Mouse (Mus musculus) embryonic facial prominence, embryonic 12.5 days (tissue): Measurements from ENCODE around the gene Ryr3. TPM values are rescaled to one million over a fixed set of nuclear protein-coding genes. Genes with fewer than 3 reads are reported as not detected.
"Not testable (repeated sequence)": the region's sequence is repeated elsewhere in the genome, so short reads cannot be mapped to it uniquely, and the experiment has no call there.

Experiments used
- ATAC-seq: fragments of 200-750 bp; cut with Nextera tagmentation; 2 replicates; pipeline ENCODE4 v1.8.0; 2017; ENCODE audit not compliant: insufficient number of reproducible peaks, insufficient read depth, low FRiP score, low TSS enrichment
- H3K27ac ChIP-seq: fragments of 300-500 bp; sonication (generic); 2 replicates; pipeline ENCODE4 v1.5.1; 2016; ENCODE audit warnings: mild to moderate bottlenecking
- H3K27me3 ChIP-seq: fragments of 300-500 bp; sonication (generic); 2 replicates; pipeline ENCODE4 v1.6.1; 2016; ENCODE audit warnings: mild to moderate bottlenecking, moderate library complexity
- H3K36me3 ChIP-seq: fragments of 300-500 bp; sonication (generic); 2 replicates; pipeline ENCODE4 v1.6.1; 2016; ENCODE audit warnings: mild to moderate bottlenecking
- H3K4me1 ChIP-seq: fragments of 300-500 bp; sonication (generic); 2 replicates; pipeline ENCODE4 v1.6.1; 2016
- H3K4me2 ChIP-seq: fragments of 300-500 bp; sonication (generic); replicated peaks from 2 replicates; pipeline ENCODE4 v1.6.1; 2016; ENCODE audit warnings: mild to moderate bottlenecking, moderate library complexity
- H3K4me3 ChIP-seq: fragments of 300-500 bp; sonication (generic); 2 replicates; pipeline ENCODE4 v1.5.1; 2016; ENCODE audit warnings: mild to moderate bottlenecking
- H3K9ac ChIP-seq: fragments of 300-500 bp; sonication (generic); 2 replicates; pipeline ENCODE4 v1.6.1; 2016; ENCODE audit warnings: mild to moderate bottlenecking, moderate library complexity
- H3K9me3 ChIP-seq: fragments of 300-500 bp; sonication (generic); 2 replicates; pipeline ENCODE4 v1.6.1; 2016; ENCODE audit warnings: mild to moderate bottlenecking, moderate library complexity
- WGBS: fragments of 180-500 bp; shearing (Covaris S2); methylation state at CpG from one replicate; pipeline ENCODE4 v1.1.7; 2016; 5-methylcytosine and 5-hydroxymethylcytosine counted together
- polyA plus RNA-seq: library from polyadenylated mRNA; unstranded; fragments of >200 nt; fragmentation: Nextera tagmentation; extraction: Ambion mirVana; gene quantifications from 2 replicates; pipeline ENCODE4 v1.2.1, GENCODE M21; 2016

Gene Ryr3
- polyA plus RNA-seq, 1 experiment from 2014 or later = 1.0 TPM

DNA sequence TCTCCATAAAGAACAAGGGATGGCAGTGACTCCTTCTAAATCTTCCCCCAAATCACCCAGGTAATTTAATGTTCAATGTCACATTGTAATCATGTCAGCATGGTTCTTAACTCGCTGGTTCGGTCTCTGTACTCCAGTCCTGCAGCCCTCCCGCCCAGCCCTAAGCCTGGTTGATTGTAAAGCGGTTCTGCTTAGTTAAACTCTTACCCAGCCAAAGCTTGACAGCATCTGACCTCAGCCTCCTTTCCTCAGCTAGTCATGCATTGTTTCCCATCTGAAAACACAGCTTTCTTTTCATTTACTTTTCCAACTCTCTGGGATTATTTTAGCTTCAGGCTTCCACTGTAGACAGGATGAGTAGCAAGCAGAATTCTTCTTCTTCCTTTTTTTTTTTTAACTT lies 121.7 kb downstream of the Ryr3 start:
- Histone ChIP-seq H3K36me3 (no peaks in the 10 kb centered on the region), H3K9ac (no peak overlapping the region), H3K27ac (no peak overlapping the region), H3K9me3 (no peaks in the 10 kb centered on the region), H3K4me3 (no peak overlapping the region), H3K27me3 (no peaks in the 10 kb centered on the region), H3K4me2 (no peak overlapping the region), H3K4me1 (no peaks in the 10 kb centered on the region)
- 64% methylated on average over 4 of the region's 4 CpGs for WGBS
- no peak for ATAC-seq

DNA sequence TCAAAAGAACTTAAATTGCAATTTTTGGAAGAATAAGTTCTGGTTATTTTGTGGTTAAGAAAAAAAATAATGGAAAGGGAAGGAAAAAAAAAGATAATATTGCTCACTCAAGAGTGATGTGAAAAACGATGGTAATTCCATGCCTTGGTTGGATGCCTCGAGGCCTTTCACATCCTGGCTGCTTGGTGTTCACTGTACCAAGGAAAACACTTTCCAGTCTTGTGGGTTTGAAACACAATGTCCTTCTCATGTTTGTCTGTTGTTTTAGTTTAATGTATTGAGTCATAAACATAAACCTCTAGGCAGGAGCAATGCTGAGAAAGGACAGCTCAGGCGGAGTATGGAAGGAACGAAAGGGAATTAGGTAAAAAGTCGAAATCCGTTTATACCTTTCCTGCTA lies 122.8 kb downstream of the Ryr3 start:
- H3K4me2 ChIP-seq = no peak overlapping the region
- no peaks in the 10 kb centered on the region for H3K9me3 ChIP-seq
- ATAC-seq = no peak
- H3K27me3 ChIP-seq = no peaks in the 10 kb centered on the region
- no peak overlapping the region for H3K4me3 ChIP-seq
- no peak overlapping the region for H3K9ac ChIP-seq
- H3K27ac ChIP-seq = no peak overlapping the region
- H3K4me1 ChIP-seq = no peaks in the 10 kb centered on the region
- WGBS = 84% methylated on average over 6 of the region's 6 CpGs
- H3K36me3 ChIP-seq = no peaks in the 10 kb centered on the region

DNA sequence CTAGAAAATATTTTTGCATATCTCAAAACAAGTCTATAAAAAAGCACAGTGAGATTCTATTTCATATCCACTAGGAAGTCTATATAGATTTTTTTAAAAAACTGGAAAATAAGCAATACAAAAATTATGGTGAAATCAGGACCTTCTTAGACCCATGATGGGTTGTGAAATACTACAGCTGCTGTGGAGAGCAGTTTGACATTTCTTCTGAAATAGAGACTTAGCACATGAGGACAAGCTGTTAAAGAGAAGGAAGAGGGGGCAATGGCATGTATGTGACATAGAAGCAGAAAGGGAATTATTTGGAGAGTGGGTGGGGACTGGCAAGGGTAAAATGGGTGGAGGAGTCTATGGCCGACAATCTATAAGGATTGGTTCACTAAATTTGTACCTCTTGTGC lies 124.1 kb downstream of the Ryr3 start:
- Histone ChIP-seq H3K27ac (no peak overlapping the region), H3K4me2 (no peak overlapping the region), H3K9me3 (no peaks in the 10 kb centered on the region), H3K36me3 (no peaks in the 10 kb centered on the region), H3K9ac (no peak overlapping the region), H3K4me1 (no peaks in the 10 kb centered on the region), H3K4me3 (no peak overlapping the region), H3K27me3 (no peaks in the 10 kb centered on the region)
- no peak for ATAC-seq
- 65% methylated on average over 1 of the region's 1 CpGs for WGBS

DNA sequence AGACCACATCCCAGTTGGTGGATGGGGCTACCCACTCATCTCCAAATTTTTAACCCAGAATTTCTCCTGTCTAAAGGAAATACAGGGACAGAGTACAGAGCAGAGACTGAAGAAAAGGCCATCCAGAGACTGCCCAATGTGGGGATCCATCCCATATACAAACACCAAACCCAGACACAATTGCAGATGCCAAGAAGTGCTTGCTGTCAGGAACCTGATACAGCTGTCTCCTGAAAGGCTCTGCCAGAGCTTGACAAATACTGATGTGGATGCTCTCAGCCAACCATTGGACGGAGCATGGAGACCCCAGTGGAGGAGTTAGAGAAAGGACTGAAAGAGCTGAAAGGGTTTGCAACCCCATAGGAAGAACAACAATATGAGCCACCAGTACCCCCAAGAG lies 125.6 kb downstream of the Ryr3 start:
- H3K9me3 ChIP-seq, H3K4me1 ChIP-seq, H3K4me3 ChIP-seq, H3K4me2 ChIP-seq, H3K9ac ChIP-seq, H3K36me3 ChIP-seq, H3K27ac ChIP-seq, H3K27me3 ChIP-seq, ATAC-seq: not testable (repeated sequence)
- WGBS = 83% methylated on average over 1 of the region's 1 CpGs

DNA sequence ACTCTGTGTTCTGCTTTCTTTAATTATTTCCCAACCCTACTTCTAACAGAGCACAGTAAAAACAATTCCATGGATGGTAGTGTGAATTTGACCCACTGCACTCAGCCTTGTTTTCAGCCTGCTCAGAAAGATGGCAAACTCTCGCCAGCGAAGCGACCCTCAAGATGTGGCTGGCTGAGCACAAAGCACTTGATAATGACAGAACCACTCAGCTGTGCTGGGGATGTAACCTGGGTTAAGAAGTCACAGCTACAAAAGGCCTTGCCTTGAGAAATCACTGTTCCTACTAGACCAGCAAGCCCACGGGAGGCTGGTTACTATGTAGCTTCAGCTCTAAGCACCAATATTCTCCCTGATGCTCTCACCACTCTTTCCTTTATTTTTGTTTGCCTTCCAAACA lies 140.5 kb downstream of the Ryr3 start:
- no peaks in the 10 kb centered on the region for H3K27me3 ChIP-seq
- 81% methylated on average over 4 of the region's 4 CpGs for WGBS
- no peaks in the 10 kb centered on the region for H3K36me3 ChIP-seq
- H3K27ac ChIP-seq = no peak overlapping the region
- H3K4me3 ChIP-seq = no peak overlapping the region
- no peaks in the 10 kb centered on the region for H3K9me3 ChIP-seq
- no peak for ATAC-seq
- no peak overlapping the region for H3K9ac ChIP-seq
- no peak overlapping the region for H3K4me2 ChIP-seq
- H3K4me1 ChIP-seq = no peaks in the 10 kb centered on the region

DNA sequence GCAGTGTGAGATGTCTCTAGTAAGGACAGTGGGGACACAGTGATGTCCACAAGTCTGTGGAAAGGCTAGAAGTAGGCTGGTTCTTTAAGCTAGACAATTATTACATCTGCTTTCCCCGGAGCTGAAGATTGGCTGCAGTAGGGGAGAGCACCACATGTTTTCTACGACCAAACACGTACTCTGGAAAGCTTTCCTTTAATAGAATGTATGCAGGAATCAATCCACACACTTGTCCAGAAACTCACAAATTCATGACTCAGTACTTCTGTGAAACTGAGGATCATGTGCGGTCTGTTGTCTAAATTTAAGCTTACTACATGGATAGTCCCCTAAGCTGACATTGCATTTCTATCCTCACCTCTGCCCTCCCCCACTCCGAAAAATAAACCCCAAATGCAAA lies 157.5 kb downstream of the Ryr3 start:
- WGBS = 79% methylated on average over 5 of the region's 5 CpGs

DNA sequence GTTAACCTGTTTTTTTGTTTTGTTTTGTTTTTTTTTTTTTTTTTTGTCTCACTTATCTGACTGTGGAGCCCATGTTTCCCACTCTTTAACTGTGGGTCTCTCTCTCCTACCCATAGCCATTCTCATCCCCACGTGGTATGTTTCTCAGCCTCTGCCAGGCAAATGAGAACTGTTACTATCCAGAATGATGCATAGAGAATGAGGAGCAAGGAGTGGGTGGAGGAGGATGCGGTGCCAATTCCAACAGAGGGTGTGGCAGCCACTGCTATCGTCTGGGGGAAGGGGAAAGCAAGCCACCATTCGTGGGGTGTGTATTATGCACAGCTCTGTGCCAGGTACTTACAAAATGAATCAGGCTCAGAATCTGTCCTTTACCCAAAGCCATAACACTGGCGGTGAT lies 158.0 kb downstream of the Ryr3 start:
- H3K4me2 ChIP-seq = no peak overlapping the region
- no peak overlapping the region for H3K4me3 ChIP-seq
- H3K36me3 ChIP-seq = no peaks in the 10 kb centered on the region
- H3K27me3 ChIP-seq = no peaks in the 10 kb centered on the region
- 78% methylated on average over 5 of the region's 5 CpGs for WGBS
- H3K4me1 ChIP-seq = no peaks in the 10 kb centered on the region
- no peaks in the 10 kb centered on the region for H3K9me3 ChIP-seq
- H3K9ac ChIP-seq = no peak overlapping the region
- H3K27ac ChIP-seq = no peak overlapping the region
- no peak for ATAC-seq

More for the DNA sequence above, 157.5 kb downstream of the Ryr3 start:
- Histone ChIP-seq H3K4me3 (no peak overlapping the region), H3K4me1 (no peaks in the 10 kb centered on the region), H3K36me3 (no peaks in the 10 kb centered on the region), H3K4me2 (no peak overlapping the region), H3K9me3 (no peaks in the 10 kb centered on the region), H3K27me3 (no peaks in the 10 kb centered on the region), H3K9ac (no peak overlapping the region), H3K27ac (no peak overlapping the region)
- no peak for ATAC-seq

DNA sequence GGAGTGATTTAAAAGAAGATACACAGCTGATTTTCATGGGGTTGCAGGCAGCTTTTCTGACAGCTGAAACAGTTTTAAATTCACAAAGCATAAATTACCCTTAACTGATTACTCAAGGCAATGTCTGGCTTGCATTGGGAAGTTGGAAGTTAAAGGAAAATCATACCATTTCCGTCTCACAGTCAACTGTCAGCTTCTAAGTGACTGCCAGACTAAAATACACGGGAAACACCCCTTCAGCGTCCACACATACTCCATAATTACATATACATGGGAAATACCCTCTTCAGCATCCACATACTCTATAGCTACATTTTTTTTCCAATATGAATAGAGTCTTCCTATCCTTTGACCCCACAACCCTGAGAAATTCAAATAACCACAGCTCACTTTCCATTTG lies 158.8 kb downstream of the Ryr3 start:
- no peak overlapping the region for H3K4me2 ChIP-seq
- H3K27ac ChIP-seq = no peak overlapping the region
- H3K4me1 ChIP-seq = no peaks in the 10 kb centered on the region
- no peaks in the 10 kb centered on the region for H3K27me3 ChIP-seq
- H3K36me3 ChIP-seq = no peaks in the 10 kb centered on the region
- H3K9ac ChIP-seq = no peak overlapping the region
- ATAC-seq = no peak
- WGBS = 44% methylated on average over 3 of the region's 3 CpGs
- H3K9me3 ChIP-seq = no peaks in the 10 kb centered on the region
- no peak overlapping the region for H3K4me3 ChIP-seq

DNA sequence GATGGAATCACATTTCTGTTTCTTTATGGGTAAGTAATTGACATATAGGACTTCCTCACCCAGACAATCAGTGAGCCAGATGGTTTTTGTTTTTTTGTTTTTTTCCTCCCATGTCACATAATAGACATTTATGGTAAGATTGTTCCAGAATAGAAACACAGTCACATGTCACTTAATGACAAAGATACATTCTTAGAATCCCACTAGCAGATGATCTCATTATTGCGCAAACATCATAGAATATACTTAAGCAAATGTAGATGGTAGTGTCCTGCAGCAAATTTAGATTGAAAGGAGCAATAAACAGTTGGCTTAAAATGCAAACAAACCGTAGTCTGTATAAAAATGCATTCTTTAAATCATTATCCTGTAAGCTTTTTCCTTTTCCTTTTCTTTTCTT lies 161.3 kb downstream of the Ryr3 start:
- Histone ChIP-seq H3K9me3 (no peaks in the 10 kb centered on the region), H3K9ac (no peak overlapping the region), H3K4me3 (no peak overlapping the region), H3K36me3 (no peaks in the 10 kb centered on the region), H3K4me1 (no peaks in the 10 kb centered on the region), H3K4me2 (no peak overlapping the region), H3K27ac (no peak overlapping the region), H3K27me3 (no peaks in the 10 kb centered on the region)
- ATAC-seq = no peak
- WGBS = 93% methylated on average over 2 of the region's 2 CpGs

DNA sequence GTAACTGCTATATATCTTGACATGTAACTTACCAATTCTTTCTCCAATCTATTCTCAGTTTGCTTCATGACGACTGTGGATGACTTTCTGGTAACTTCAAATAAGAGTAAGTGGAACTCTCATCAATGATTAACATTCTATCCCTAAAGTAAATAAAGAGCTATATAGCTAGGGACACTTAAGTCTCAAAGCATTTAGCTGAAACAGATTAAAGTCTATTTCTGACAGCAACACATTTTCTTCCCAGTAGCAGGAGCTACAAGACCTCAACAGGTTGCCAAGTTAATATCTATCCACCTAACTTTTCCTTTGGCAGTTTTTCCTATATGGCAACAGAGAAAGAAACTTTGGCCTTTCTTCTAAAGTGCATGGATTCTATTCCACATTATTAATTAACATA lies 167.1 kb downstream of the Ryr3 start:
- no peak overlapping the region for H3K4me3 ChIP-seq
- H3K4me1 ChIP-seq = no peaks in the 10 kb centered on the region
- no peak overlapping the region for H3K4me2 ChIP-seq
- H3K36me3 ChIP-seq = no peaks in the 10 kb centered on the region
- no peak overlapping the region for H3K9ac ChIP-seq
- H3K27me3 ChIP-seq = no peaks in the 10 kb centered on the region
- H3K27ac ChIP-seq = no peak overlapping the region
- H3K9me3 ChIP-seq = no peaks in the 10 kb centered on the region
- 76% methylated on average over 1 of the region's 1 CpGs for WGBS
- no peak for ATAC-seq

DNA sequence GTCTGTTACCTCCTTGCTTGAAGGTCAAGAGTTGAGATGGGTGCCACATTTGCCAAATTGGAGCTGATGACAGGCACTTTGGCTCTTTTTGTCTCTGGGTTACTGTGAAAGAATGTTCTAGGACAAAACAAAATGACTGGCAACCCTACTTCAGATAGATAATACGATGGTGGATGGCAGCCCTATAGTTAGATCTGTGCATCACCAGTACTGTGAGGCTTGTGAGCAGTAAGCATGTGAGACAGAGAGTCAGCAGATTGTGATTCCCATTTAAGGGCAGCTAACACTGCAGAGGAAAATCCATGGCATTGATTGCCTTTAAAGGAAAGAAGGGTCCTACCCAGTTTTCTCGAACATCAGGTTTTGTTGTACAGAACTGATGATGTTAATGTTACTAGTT lies 180.3 kb downstream of the Ryr3 start:
- Histone ChIP-seq H3K4me2 (no peak overlapping the region), H3K27me3 (no peaks in the 10 kb centered on the region), H3K9ac (no peak overlapping the region), H3K27ac (no peak overlapping the region), H3K36me3 (no peaks in the 10 kb centered on the region), H3K9me3 (no peaks in the 10 kb centered on the region), H3K4me1 (no peaks in the 10 kb centered on the region), H3K4me3 (no peak overlapping the region)
- 94% methylated on average over 2 of the region's 2 CpGs for WGBS
- ATAC-seq = no peak

DNA sequence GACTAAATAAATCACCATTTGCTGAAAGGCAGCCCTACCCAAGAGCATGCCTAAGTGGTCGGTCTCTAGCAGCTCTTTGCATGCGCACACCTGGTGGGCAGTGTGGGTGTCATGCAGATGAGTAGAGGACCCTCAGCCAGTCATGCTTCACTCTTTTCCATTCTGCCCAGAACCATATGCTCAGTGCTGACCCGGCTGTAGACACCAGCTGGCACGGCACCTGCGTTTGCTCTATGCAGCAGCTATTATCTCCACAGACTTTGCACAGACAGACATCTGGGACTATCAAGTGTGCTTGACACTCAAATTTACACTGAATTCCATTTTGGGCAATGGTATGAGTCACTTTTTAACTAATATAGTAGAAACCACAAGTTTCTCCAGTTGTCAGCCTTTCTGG lies 186.2 kb downstream of the Ryr3 start:
- Histone ChIP-seq H3K4me1 (no peaks in the 10 kb centered on the region), H3K4me3 (no peak overlapping the region), H3K27ac (no peak overlapping the region), H3K27me3 (no peaks in the 10 kb centered on the region), H3K4me2 (no peak overlapping the region), H3K9ac (no peak overlapping the region), H3K36me3 (no peaks in the 10 kb centered on the region), H3K9me3 (no peaks in the 10 kb centered on the region)
- no peak for ATAC-seq
- WGBS = 85% methylated on average over 5 of the region's 5 CpGs

DNA sequence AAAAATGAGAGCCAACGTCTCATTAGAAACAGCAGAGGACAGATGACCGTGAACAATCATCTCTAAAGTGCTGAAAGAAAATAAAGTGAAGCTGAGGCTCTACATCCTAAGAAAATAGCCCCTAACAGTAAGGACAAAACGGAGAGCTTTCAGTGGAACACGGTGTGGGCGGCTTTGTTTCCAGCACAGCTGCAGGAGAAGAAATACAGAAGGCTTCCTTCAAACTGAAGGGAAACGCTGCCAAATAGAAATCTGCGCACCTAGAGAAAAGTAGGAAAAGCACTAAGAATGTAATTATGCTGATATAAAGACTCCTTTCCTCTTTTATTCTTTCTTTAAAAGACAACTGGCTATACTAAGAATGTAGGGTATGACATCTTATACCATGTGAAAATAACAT lies 197.0 kb downstream of the Ryr3 start:
- 66% methylated on average over 7 of the region's 7 CpGs for WGBS
- Histone ChIP-seq H3K36me3 (no peaks in the 10 kb centered on the region), H3K4me2 (no peak overlapping the region), H3K4me3 (no peak overlapping the region), H3K27me3 (no peaks in the 10 kb centered on the region), H3K27ac (no peak overlapping the region), H3K4me1 (no peaks in the 10 kb centered on the region), H3K9ac (no peak overlapping the region), H3K9me3 (no peaks in the 10 kb centered on the region)
- ATAC-seq = no peak
